Mouse (Mus musculus) heart, adult 2 months (tissue): ENCODE measurements around the gene Csnk1g2. TPM values are rescaled to one million over a fixed set of nuclear protein-coding genes. Genes with fewer than 3 reads are reported as not detected.
A peak's percentile ranks its signal among the peaks of the same experiment; 100 is the strongest.

Source experiments
- DNase-seq, 2 experiments: peaks; one replicate each; pipeline ENCODE4 v3.0.0; 2021
- H3K27ac ChIP-seq: fragments of 200-600 bp; 2 replicates; pipeline ENCODE4 v1.8.1; 2022
- H3K27me3 ChIP-seq: fragments of 200-500 bp; 2 replicates; pipeline ENCODE4 v1.6.1; 2012; ENCODE audit warnings: mild to moderate bottlenecking, low read length, inconsistent platforms, mixed read lengths; ENCODE audit not compliant: control insufficient read depth, insufficient read depth
- H3K36me3 ChIP-seq: fragments of 200-500 bp; 2 replicates; pipeline ENCODE4 v1.6.1; 2012; ENCODE audit warnings: low read length, inconsistent platforms; ENCODE audit not compliant: control insufficient read depth, insufficient read depth
- H3K4me1 ChIP-seq: fragments of 200-500 bp; 2 replicates; pipeline ENCODE4 v1.6.1; 2011; ENCODE audit warnings: low read length; ENCODE audit not compliant: control insufficient read depth, insufficient read depth
- H3K4me3 ChIP-seq: fragments of 200-600 bp; 2 replicates; pipeline ENCODE4 v1.8.1; 2022
- H3K79me2 ChIP-seq: fragments of 200-500 bp; replicated peaks from 2 replicates; pipeline ENCODE4 v1.6.1; 2012; ENCODE audit warnings: mild to moderate bottlenecking, inconsistent platforms, low read length, moderate library complexity, mixed read lengths; ENCODE audit not compliant: control insufficient read depth, insufficient read depth
- H3K9ac ChIP-seq: fragments of 200-500 bp; 2 replicates; pipeline ENCODE4 v1.6.1; 2012; ENCODE audit warnings: low read depth, mild to moderate bottlenecking, control low read depth, inconsistent platforms, low read length, mixed read lengths
- CTCF ChIP-seq: fragments of 200-600 bp; IDR thresholded peaks from 2 replicates; pipeline ENCODE4 v1.8.1; 2022; ENCODE audit warnings: antibody characterized with exemption, mild to moderate bottlenecking, moderate library complexity
- EP300 ChIP-seq: fragments of 200-500 bp; IDR thresholded peaks from 2 replicates; pipeline ENCODE4 v1.6.1; 2011; ENCODE audit warnings: low read depth, low read length, control low read depth; ENCODE audit not compliant: insufficient read depth
- POLR2A ChIP-seq: fragments of 200-500 bp; IDR thresholded peaks from 2 replicates; pipeline ENCODE4 v1.6.1; 2011; ENCODE audit warnings: mild to moderate bottlenecking, low read depth, low read length, control low read depth; ENCODE audit not compliant: insufficient read depth
- WGBS: fragments of 180-500 bp; shearing (Covaris S2); methylation state at CpG from one replicate; pipeline ENCODE4 v1.1.7; 2018; 5-methylcytosine and 5-hydroxymethylcytosine counted together
- intact Hi-C: fragments of 180-260 bp; cut with DNase I; formaldehyde crosslinking; loops from one replicate; pipeline ENCODE4 v1.15.1; 2025
- polyA plus RNA-seq: library from polyadenylated mRNA; depleted of rRNA; stranded (reverse); fragments of >200 nt; gene quantifications from 2 replicates; pipeline ENCODE4 v1.2.3, GENCODE M21; 2012
- total RNA-seq, 2 experiments: library from RNA; stranded (reverse); gene quantifications; 2 replicates each; pipeline ENCODE4 v1.2.3; 2021

Csnk1g2 gene
- total and polyA plus RNA-seq, 3 experiments: 117 to 130 (median 130) TPM

GRCm38 (mm10) chr10:80666837-80667412 lies 44.3 kb downstream of the Csnk1g2 start:
- DNase-seq: no peak
- no peaks in the 10 kb centered on the region; the same call in 1 of the 2 replicates for H3K79me2 ChIP-seq
- TF ChIP-seq POLR2A (no peak), EP300 (no peak), CTCF (no peak)
- no peak overlapping the region for H3K4me3 ChIP-seq
- no peak overlapping the region; the same call in 1 of the 2 replicates for H3K9ac ChIP-seq
- peaks cover 24% of the 10 kb centered on the region for H3K36me3 ChIP-seq
- intact Hi-C loops: no loop called here
- H3K27me3 ChIP-seq: no peaks in the 10 kb centered on the region
- WGBS: 71% methylated on average over 19 of the region's 19 CpGs
- peak overlapping the region; percentile 99 for H3K27ac ChIP-seq
- H3K4me1 ChIP-seq: peaks cover 37% of the 10 kb centered on the region

- WGBS: 64% methylated on average over 11 of the region's 11 CpGs
- Histone ChIP-seq H3K4me1 (peaks cover 50% of the 10 kb centered on the region), H3K27ac (peak overlapping the region; percentile 97), H3K4me3 (no peak overlapping the region), H3K27me3 (no peaks in the 10 kb centered on the region), H3K9ac (no peak overlapping the region), H3K36me3 (peaks cover 33% of the 10 kb centered on the region), H3K79me2 (peaks cover 5% of the 10 kb centered on the region)
- no peak for TF ChIP-seq EP300
- no peak for TF ChIP-seq POLR2A
- no peak for TF ChIP-seq CTCF
- peak; percentile 61 to 71 for DNase-seq
- intact Hi-C loops: no loop called here
These were observed 46.0 kb downstream of the Csnk1g2 start for GRCm38 (mm10) chr10:80668614-80669013.

GRCm38 (mm10) chr10:80669018-80669417 lies 46.4 kb downstream of the Csnk1g2 start:
- peak in 1 of 2 experiments; percentile 33 for DNase-seq
- H3K36me3 ChIP-seq: peaks cover 33% of the 10 kb centered on the region
- H3K4me3 ChIP-seq: no peak overlapping the region
- TF ChIP-seq POLR2A: 0 out of 2 replicates have a peak, but pooled peaks have one; percentile 18
- TF ChIP-seq EP300: no peak
- no peak overlapping the region for H3K9ac ChIP-seq
- intact Hi-C loops: no loop called here
- 74% methylated on average over 12 of the region's 12 CpGs for WGBS
- H3K27ac ChIP-seq: peak overlapping the region; percentile 97
- H3K4me1 ChIP-seq: peaks cover 51% of the 10 kb centered on the region
- H3K79me2 ChIP-seq: peaks cover 6% of the 10 kb centered on the region
- H3K27me3 ChIP-seq: no peaks in the 10 kb centered on the region

- Histone ChIP-seq H3K79me2 (peaks cover 6% of the 10 kb centered on the region), H3K4me3 (no peak overlapping the region), H3K27ac (peak overlapping the region; percentile 97), H3K9ac (peak overlapping the region; percentile 36), H3K4me1 (peaks cover 49% of the 10 kb centered on the region), H3K27me3 (no peaks in the 10 kb centered on the region), H3K36me3 (peaks cover 33% of the 10 kb centered on the region)
- DNase-seq: peak; percentile 79 to 87
- TF ChIP-seq CTCF (no peak), POLR2A (0 out of 2 replicates have a peak, but pooled peaks have one; percentile 17), EP300 (peak; percentile 57; the same call in 1 of the 2 replicates)
- WGBS: 67% methylated on average over 7 of the region's 7 CpGs
- intact Hi-C loops: no loop called here
These were observed 47.3 kb downstream of the Csnk1g2 start for GRCm38 (mm10) chr10:80669737-80670485.

- Histone ChIP-seq H3K36me3 (peaks cover 29% of the 10 kb centered on the region), H3K4me3 (no peak overlapping the region), H3K4me1 (peaks cover 44% of the 10 kb centered on the region), H3K27me3 (no peaks in the 10 kb centered on the region), H3K27ac (peak overlapping the region; percentile 97), H3K9ac (peak overlapping the region; percentile 36; the same call in 1 of the 2 replicates), H3K79me2 (peaks cover 6% of the 10 kb centered on the region)
- intact Hi-C loops: no loop called here
- TF ChIP-seq EP300 (no peak), CTCF (no peak), POLR2A (no peak)
- 53% methylated on average over 2 of the region's 2 CpGs for WGBS
- no peak for DNase-seq
These were observed 47.9 kb downstream of the Csnk1g2 start for GRCm38 (mm10) chr10:80670531-80670930.

- 70% methylated on average over 4 of the region's 4 CpGs for whole genome bisulfite sequencing
- intact Hi-C loops: no loop called here
- peaks cover 25% of the 10 kb centered on the region for H3K36me3 ChIP-seq
- peak in 1 of 2 experiments; percentile 46 for DNase-seq
- TF ChIP-seq POLR2A (no peak), CTCF (no peak)
- no peak overlapping the region for H3K4me3 ChIP-seq
- peaks cover 6% of the 10 kb centered on the region for H3K79me2 ChIP-seq
- peak overlapping the region; percentile 29 for H3K9ac ChIP-seq
- H3K27ac ChIP-seq: peak overlapping the region; percentile 97
- H3K4me1 ChIP-seq: peaks cover 41% of the 10 kb centered on the region
- H3K27me3 ChIP-seq: no peaks in the 10 kb centered on the region
These were observed 48.6 kb downstream of the Csnk1g2 start for GRCm38 (mm10) chr10:80671251-80671650.
